Mouse (Mus musculus) heart, embryonic 14.5 days (tissue): Measurements from ENCODE around the gene Mpp6. TPM values are rescaled to one million over a fixed set of nuclear protein-coding genes. Genes with fewer than 3 reads are reported as not detected.

Experiments used
- ATAC-seq: fragments of 200-750 bp; cut with Nextera tagmentation; 2 replicates; pipeline ENCODE4 v1.8.0; 2017; ENCODE audit warnings: low read depth, moderate TSS enrichment; ENCODE audit not compliant: insufficient number of reproducible peaks, insufficient read depth, low FRiP score
- H3K27ac ChIP-seq, 2 experiments: fragments of 200-500 bp in 1 of 2; fragments of 300-500 bp in 1 of 2; sonication (generic) in 1 of 2; replicated peaks in 1 of 2; 2 replicates each; pipeline ENCODE4 v1.5.1; 2012 to 2014; ENCODE audit warnings: low read depth in 2 of 2, low read length in 2 of 2, control low read depth in 1 of 2, mild to moderate bottlenecking in 1 of 2, mixed read lengths in 1 of 2; ENCODE audit not compliant: control insufficient read depth in 1 of 2, insufficient read depth in 1 of 2
- H3K27me3 ChIP-seq: fragments of 300-500 bp; sonication (generic); 2 replicates; pipeline ENCODE4 v1.6.1; 2014; ENCODE audit warnings: mild to moderate bottlenecking, low read length, control low read depth; ENCODE audit not compliant: control insufficient read depth, insufficient read depth
- H3K36me3 ChIP-seq: fragments of 300-500 bp; sonication (generic); 2 replicates; pipeline ENCODE4 v1.6.1; 2014; ENCODE audit warnings: mild to moderate bottlenecking, control low read depth, low read length, mixed read lengths; ENCODE audit not compliant: control insufficient read depth, insufficient read depth
- H3K4me1 ChIP-seq, 2 experiments: fragments of 200-500 bp in 1 of 2; fragments of 300-500 bp in 1 of 2; sonication (generic) in 1 of 2; 2 replicates each; pipeline ENCODE4 v1.6.1; 2012 to 2014; ENCODE audit warnings: low read length in 2 of 2, control low read depth in 1 of 2, mixed read lengths in 1 of 2; ENCODE audit not compliant: control insufficient read depth in 2 of 2, insufficient read depth in 2 of 2
- H3K4me2 ChIP-seq: fragments of 300-500 bp; sonication (generic); 2 replicates; pipeline ENCODE4 v1.6.1; 2014; ENCODE audit warnings: mild to moderate bottlenecking, low read length
- H3K4me3 ChIP-seq, 2 experiments: fragments of 200-500 bp in 1 of 2; fragments of 300-500 bp in 1 of 2; sonication (generic) in 1 of 2; 2 replicates each; pipeline ENCODE4 v1.5.1; 2012 to 2014; ENCODE audit warnings: low read length in 2 of 2, mild to moderate bottlenecking in 2 of 2, control low read depth in 1 of 2, low read depth in 1 of 2, moderate library complexity in 1 of 2; ENCODE audit not compliant: control insufficient read depth in 1 of 2, insufficient read depth in 1 of 2
- H3K9ac ChIP-seq: fragments of 300-500 bp; sonication (generic); 2 replicates; pipeline ENCODE4 v1.6.1; 2014; ENCODE audit warnings: mild to moderate bottlenecking, low read length
- H3K9me3 ChIP-seq: fragments of 300-500 bp; sonication (generic); 2 replicates; pipeline ENCODE4 v1.6.1; 2016; ENCODE audit warnings: low read length, control low read depth; ENCODE audit not compliant: control insufficient read depth
- WGBS: fragments of 180-500 bp; shearing (Covaris S2); extraction: QIAGEN DNeasy Blood & Tissue Kit; methylation state at CpG from one replicate; pipeline ENCODE4 v1.1.7; 2014; 5-methylcytosine and 5-hydroxymethylcytosine counted together
- polyA plus RNA-seq: library from polyadenylated mRNA; unstranded; fragments of >200 nt; fragmentation: Nextera tagmentation; extraction: Ambion mirVana; gene quantifications from 2 replicates; pipeline ENCODE4 v1.2.1, GENCODE M21; 2014

The Mpp6 gene
- polyA plus RNA-seq, 1 experiment from 2014 or later, result 77.8 TPM

GRCm38 (mm10) chr6:50120931-50121330 lies 10.9 kb downstream of the Mpp6 start:
- no peak overlapping the region for H3K4me2 ChIP-seq
- WGBS, result 84% methylated on average over 1 of the region's 1 CpGs

GRCm38 (mm10) chr6:50122835-50123234 lies 12.8 kb downstream of the Mpp6 start:
- Histone ChIP-seq H3K4me2 (no peak overlapping the region), H3K4me3 (no peak overlapping the region), H3K27ac (no peak overlapping the region), H3K27me3 (no peaks in the 10 kb centered on the region), H3K4me1 (no peaks in the 10 kb centered on the region), H3K9ac (no peak overlapping the region), H3K9me3 (peaks cover 10% of the 10 kb centered on the region), H3K36me3 (no peaks in the 10 kb centered on the region)
- 92% methylated on average over 4 of the region's 4 CpGs for WGBS
- no peak for ATAC-seq

More at GRCm38 (mm10) chr6:50120931-50121330, 10.9 kb downstream of the Mpp6 start:
- Histone ChIP-seq H3K9ac (no peak overlapping the region), H3K27ac (no peak overlapping the region), H3K4me1 (no peaks in the 10 kb centered on the region), H3K36me3 (no peaks in the 10 kb centered on the region), H3K4me3 (no peak overlapping the region), H3K9me3 (0 out of 2 replicates have a peak, but pooled peaks cover 4% of the 10 kb centered on the region), H3K27me3 (no peaks in the 10 kb centered on the region)
- no peak for ATAC-seq

GRCm38 (mm10) chr6:50124197-50124596 lies 14.2 kb downstream of the Mpp6 start:
- Histone ChIP-seq H3K27ac (no peak overlapping the region), H3K27me3 (no peaks in the 10 kb centered on the region), H3K4me1 (no peaks in the 10 kb centered on the region), H3K4me2 (no peak overlapping the region), H3K9ac (no peak overlapping the region), H3K4me3 (no peak overlapping the region), H3K36me3 (0 out of 2 replicates have a peak, but pooled peaks cover under 1% of the 10 kb centered on the region), H3K9me3 (peaks cover 10% of the 10 kb centered on the region)
- ATAC-seq, result no peak
- 69% methylated on average over 2 of the region's 2 CpGs for WGBS

GRCm38 (mm10) chr6:50126331-50126730 lies 16.3 kb downstream of the Mpp6 start:
- Histone ChIP-seq H3K27me3 (no peaks in the 10 kb centered on the region), H3K27ac (no peak overlapping the region)
- ATAC-seq, result no peak

GRCm38 (mm10) chr6:50127536-50127935 lies 17.5 kb downstream of the Mpp6 start:
- no peak overlapping the region for H3K27ac ChIP-seq
- 94% methylated on average over 6 of the region's 6 CpGs for WGBS
- no peak overlapping the region for H3K9ac ChIP-seq
- no peaks in the 10 kb centered on the region for H3K27me3 ChIP-seq
- no peak for ATAC-seq
- 0 out of 2 replicates have a peak, but pooled peaks cover 5% of the 10 kb centered on the region for H3K36me3 ChIP-seq
- no peak overlapping the region for H3K4me3 ChIP-seq
- no peaks in the 10 kb centered on the region for H3K4me1 ChIP-seq
- H3K4me2 ChIP-seq, result no peak overlapping the region
- peaks cover 6% of the 10 kb centered on the region for H3K9me3 ChIP-seq

More at GRCm38 (mm10) chr6:50126331-50126730, 16.3 kb downstream of the Mpp6 start:
- H3K4me2 ChIP-seq, result no peak overlapping the region
- no peak overlapping the region for H3K4me3 ChIP-seq
- 90% methylated on average over 2 of the region's 2 CpGs for WGBS
- H3K9me3 ChIP-seq, result peaks cover 10% of the 10 kb centered on the region
- no peak overlapping the region for H3K9ac ChIP-seq
- no peaks in the 10 kb centered on the region for H3K4me1 ChIP-seq
- 0 out of 2 replicates have a peak, but pooled peaks cover 5% of the 10 kb centered on the region for H3K36me3 ChIP-seq

- Histone ChIP-seq H3K4me3 (no peak overlapping the region), H3K27me3 (no peaks in the 10 kb centered on the region), H3K4me2 (no peak overlapping the region), H3K9ac (no peak overlapping the region), H3K27ac (no peak overlapping the region), H3K4me1 (no peaks in the 10 kb centered on the region), H3K36me3 (no peaks in the 10 kb centered on the region), H3K9me3 (no peaks in the 10 kb centered on the region)
- ATAC-seq, result no peak
- 85% methylated on average over 3 of the region's 3 CpGs for WGBS
Measured at GRCm38 (mm10) chr6:50137651-50138050, 27.6 kb downstream of the Mpp6 start.

GRCm38 (mm10) chr6:50139526-50139925 lies 29.5 kb downstream of the Mpp6 start:
- no peak overlapping the region for H3K4me2 ChIP-seq
- H3K4me1 ChIP-seq, result no peaks in the 10 kb centered on the region
- WGBS, result 70% methylated on average over 3 of the region's 3 CpGs
- no peaks in the 10 kb centered on the region for H3K36me3 ChIP-seq
- H3K4me3 ChIP-seq, result no peak overlapping the region
- no peak for ATAC-seq
- no peak overlapping the region for H3K27ac ChIP-seq
- no peaks in the 10 kb centered on the region for H3K27me3 ChIP-seq
- H3K9ac ChIP-seq, result no peak overlapping the region
- no peaks in the 10 kb centered on the region for H3K9me3 ChIP-seq

- no peak for ATAC-seq
- Histone ChIP-seq H3K4me2 (no peak overlapping the region), H3K27me3 (no peaks in the 10 kb centered on the region), H3K4me1 (no peaks in the 10 kb centered on the region), H3K36me3 (peaks cover 9% of the 10 kb centered on the region; the same call in 1 of the 2 replicates), H3K27ac (no peak overlapping the region), H3K9ac (no peak overlapping the region), H3K9me3 (no peaks in the 10 kb centered on the region), H3K4me3 (no peak overlapping the region)
Measured at GRCm38 (mm10) chr6:50146158-50146557, 36.1 kb downstream of the Mpp6 start.
